Mouse (Mus musculus) layer of hippocampus, postnatal 25 days (tissue): ENCODE results near the gene 1700030K09Rik. TPM values are rescaled to one million over a fixed set of nuclear protein-coding genes. Genes with fewer than 3 reads are reported as not detected.

Experiments
- DNase-seq, 2 experiments: peaks; one replicate each; pipeline ENCODE4 v3.0.0; 2022; ENCODE audit warnings: mixed read lengths in 2 of 2, low spot score in 1 of 2; ENCODE audit errors: extremely low spot score in 1 of 2
- microRNA-seq, 2 experiments: library from miRNA; unstranded; fragments of <30 nt; microRNA quantifications; one replicate each; pipeline ENCODE4 v1.2.0; 2021
- total RNA-seq, 2 experiments: library from RNA; stranded (reverse); gene quantifications; 2 replicates each; pipeline ENCODE4 v1.2.3; 2021

1700030K09Rik gene
- total RNA-seq, 2 experiments from 2014 or later = 12.9 to 15.4 TPM

- no peak for DNase-seq
Measured at GRCm38 (mm10) chr8:72504137-72504536, 60.5 kb downstream of the 1700030K09Rik start.

- no peak for DNase-seq
Measured at GRCm38 (mm10) chr8:72504637-72505314, 61.1 kb downstream of the 1700030K09Rik start.

- DNase-seq = no peak
Measured at GRCm38 (mm10) chr8:72507505-72507904, 63.8 kb downstream of the 1700030K09Rik start.

Small RNA genes within 50 kb of the gene (microRNA-seq; reads per million reads assigned to microRNA genes)
- gene Mir7068 = 1.7 to 3.8 reads per million in 2 experiments

Other genes with a start within 250 kb of the 1700030K09Rik start
- not detected for gene Cib3, start 231.0 kb upstream of the 1700030K09Rik start, total RNA-seq
- not detected for gene Gm11034, start 230.2 kb upstream of the 1700030K09Rik start, total RNA-seq
- 10 to 100 TPM; 57.4 to 60.6 TPM for gene Fam32a, start 224.2 kb upstream of the 1700030K09Rik start, total RNA-seq
- gene Ap1m1, start 203.9 kb upstream of the 1700030K09Rik start, total RNA-seq = 10 to 100 TPM; 85.8 to 96.2 TPM
- gene Gm10282, start 138.6 kb upstream of the 1700030K09Rik start, total RNA-seq = 1 to 10 TPM; 6.6 to 7.9 TPM
- gene Klf2, start 124.8 kb upstream of the 1700030K09Rik start, total RNA-seq = 10 to 100 TPM; 14.3 to 18.0 TPM
- gene Eps15l1, start 22.4 kb upstream of the 1700030K09Rik start, total RNA-seq = 10 to 100 TPM; 58.9 to 72.2 TPM
- under 1 TPM; 0.69 to 0.85 TPM for gene Calr3, start within 50 bp of the 1700030K09Rik start, total RNA-seq
- 10 to 100 TPM; 67.2 to 79.6 TPM for gene Cherp, start 31.3 kb downstream of the 1700030K09Rik start, total RNA-seq
- gene Slc35e1, start 48.7 kb downstream of the 1700030K09Rik start, total RNA-seq = 10 to 100 TPM; 45.9 to 51.1 TPM
- 10 to 100 TPM; 10.1 to 10.6 TPM for gene Med26, start 104.4 kb downstream of the 1700030K09Rik start, total RNA-seq
- gene Smim7, start 127.2 kb downstream of the 1700030K09Rik start, total RNA-seq = 100 to 1,000 TPM; 104 TPM
- gene Tmem38a, start 128.2 kb downstream of the 1700030K09Rik start, total RNA-seq = 100 to 1,000 TPM; 132 to 139 TPM
- 10 to 100 TPM; 46.7 to 53.0 TPM for gene Nwd1, start 202.8 kb downstream of the 1700030K09Rik start, total RNA-seq